ENCODE assay signal across 8 mouse cellular contexts in the genomic region with DNA sequence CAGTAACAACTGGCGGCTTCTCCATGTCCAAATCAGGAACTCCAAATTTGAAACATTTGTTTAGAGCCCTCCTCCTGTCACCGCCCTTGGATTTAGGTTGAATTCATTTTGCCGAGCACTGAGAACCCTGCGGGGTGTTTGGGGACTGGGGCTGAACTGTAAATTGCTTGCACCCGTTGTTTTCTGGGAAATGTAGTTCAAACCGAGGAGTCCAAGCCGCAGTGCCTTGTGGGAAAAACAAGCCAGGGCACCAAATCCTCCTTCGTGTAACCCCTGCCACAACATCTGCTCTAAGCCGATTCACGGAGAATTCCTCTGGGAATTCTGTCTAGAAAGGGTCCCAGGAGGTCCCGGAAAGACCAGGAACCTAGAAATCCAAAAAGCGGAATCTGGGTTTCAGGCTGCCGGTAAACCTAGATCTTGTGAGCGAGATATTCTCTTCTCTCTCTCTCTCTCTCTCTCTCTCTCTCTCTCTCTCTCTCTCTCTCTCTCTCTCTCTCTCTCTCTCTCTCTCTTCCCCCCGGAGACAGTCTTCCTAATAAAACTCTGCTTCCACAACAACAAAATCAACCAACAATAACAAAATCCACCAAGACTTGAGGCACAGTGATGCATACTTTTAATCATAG. TPM values are rescaled to one million over a fixed set of nuclear protein-coding genes. Genes with fewer than 3 reads are reported as not detected.
DNase-seq lines count a peak whose midpoint lies in the region; ATAC-seq and TF ChIP-seq lines count a peak whose summit lies in the region.

No protein-coding gene starts in this region.

- peaks cover 6% of the 10 kb centered on the region; the same call in 1 of the 2 replicates for H3K36me3 ChIP-seq in hindbrain, postnatal 0 days (ENCODE audit: insufficient read depth, low read length)

- WGBS in hindbrain, postnatal 0 days, result under 1% methylated on average over 15 of the region's 15 CpGs

- H3K27ac ChIP-seq in gastrocnemius, adult 2 months, result peak overlapping the region; percentile 93
- H3K27ac ChIP-seq in hindbrain, postnatal 0 days, result peak overlapping the region; percentile 67
- H3K27ac ChIP-seq in left cerebral cortex, adult 2 months, result peak overlapping the region; percentile 94

- H3K27me3 ChIP-seq in hindbrain, postnatal 0 days (ENCODE audit: insufficient read depth, low read length), result no peaks in the 10 kb centered on the region

- intact Hi-C loops in gastrocnemius, adult 2 months (cut with DNase I), result loop anchor here (5.0 kb wide), 1 partner anchor 90 kb away; the partner anchor contains the start of gene Zfp420
- intact Hi-C loops in left cerebral cortex, adult 2 months (cut with DNase I), result loop anchor here (5.0 kb wide), 2 partner anchors 85 to 140 kb away; partner anchors contain the start of genes Zfp27, Zfp383 and Zfp940

- no peaks in the 10 kb centered on the region for H3K4me1 ChIP-seq in hindbrain, postnatal 0 days (ENCODE audit: insufficient read depth, low read length)

- TF ChIP-seq CTCF in gastrocnemius, adult 2 months (IDR thresholded peaks at IDR 0.05), result no peak
- TF ChIP-seq CTCF in hindbrain, postnatal 0 days (IDR thresholded peaks at IDR 0.05; ENCODE audit: low read depth), result no peak
- TF ChIP-seq CTCF in left cerebral cortex, adult 2 months (IDR thresholded peaks at IDR 0.05), result no peak; the same call in 1 of the 2 replicates

- H3K9ac ChIP-seq in hindbrain, postnatal 0 days (replicated peaks; ENCODE audit: low read length), result peak overlapping the region; percentile 47

- peak overlapping the region; percentile 80 for H3K4me3 ChIP-seq in gastrocnemius, adult 2 months
- peak overlapping the region; percentile 77 for H3K4me3 ChIP-seq in hindbrain, postnatal 0 days (ENCODE audit: low read length)
- peak overlapping the region; percentile 90 for H3K4me3 ChIP-seq in left cerebral cortex, adult 2 months

- H3K4me2 ChIP-seq in hindbrain, postnatal 0 days (ENCODE audit: low read depth, low read length), result peak overlapping the region; percentile 78

- H3K9me3 ChIP-seq in hindbrain, postnatal 0 days (ENCODE audit: low read length), result no peaks in the 10 kb centered on the region

- DNase-seq in gastrocnemius, adult 2 months, result peak; percentile 84
- DNase-seq in hindbrain, postnatal 0 days (ENCODE audit: low spot score), result peak; percentile 92
- DNase-seq in left cerebral cortex, adult 2 months (ENCODE audit: extremely low spot score in 1 of 2, low spot score in 2 of 2), result peak; percentile 82 to 85
- DNase-seq in right cerebral cortex, postnatal 10 days (ENCODE audit: low spot score in 2 of 2), result peak; percentile 90 to 92
- peak; percentile 71 to 74 for DNase-seq in urinary bladder, postnatal 4 days (ENCODE audit: low spot score in 2 of 2)

- peak; percentile 41 for ATAC-seq in activated CD4-positive, CD25-positive, alpha-beta regulatory T cell, adult 4 months
- peak; percentile 71 for ATAC-seq in common myeloid progenitor, adult 5-6 weeks (replicated peaks; ENCODE audit: low read depth, poor library complexity, severe bottlenecking)
- ATAC-seq in hindbrain, postnatal 0 days, result peak; percentile 72
- peak; percentile 68 for ATAC-seq in megakaryocyte, adult 5-6 weeks (ENCODE audit: poor library complexity, severe bottlenecking)

RNA-seq across cellular contexts. Expression of gene Zfp84, which starts 1.2 kb away (rescaled TPM):
- 10 to 100 TPM; 10.1 to 16.9 TPM for polyA plus RNA-seq in activated CD4-positive, CD25-positive, alpha-beta regulatory T cell, adult 4 months (2017; shearing (Covaris generic))
- 22.0 and 26.1 TPM in 2 replicates for total RNA-seq in common myeloid progenitor, adult 5-6 weeks (2017)
- 1 to 10 TPM; 6.2 to 8.8 TPM for total RNA-seq in gastrocnemius, adult 2 months (2021)
- 10.7 and 11.4 TPM in 2 replicates for total RNA-seq in hindbrain, postnatal 0 days (2014; rRNA removed)
- 5.8 and 6.5 TPM in 2 replicates for polyA plus RNA-seq in hindbrain, postnatal 0 days (2015; fragmentation: Nextera tagmentation; extraction: Ambion mirVana)
- total RNA-seq in left cerebral cortex, adult 2 months (2021), result 10 to 100 TPM; 16.5 to 17.0 TPM
- total RNA-seq in megakaryocyte, adult 5-6 weeks (2015), result 9.6 and 14.7 TPM in 2 replicates
- 12.3 and 15.7 TPM in 2 replicates for total RNA-seq in megakaryocyte, adult 5-6 weeks (2017)

RNA-seq across cellular contexts. Expression of gene Zfp30, which starts 16.6 kb away (rescaled TPM):
- under 1 TPM; 0.15 to 0.45 TPM for polyA plus RNA-seq in activated CD4-positive, CD25-positive, alpha-beta regulatory T cell, adult 4 months (2017; shearing (Covaris generic))
- total RNA-seq in common myeloid progenitor, adult 5-6 weeks (2017), result 2.4 TPM in 1 of 2 replicates, not detected in the other
- 1 to 10 TPM; 1.8 to 2.6 TPM for total RNA-seq in gastrocnemius, adult 2 months (2021)
- total RNA-seq in hindbrain, postnatal 0 days (2014; rRNA removed), result 10.1 and 11.3 TPM in 2 replicates
- polyA plus RNA-seq in hindbrain, postnatal 0 days (2015; fragmentation: Nextera tagmentation; extraction: Ambion mirVana), result 10.8 and 10.9 TPM in 2 replicates
- total RNA-seq in left cerebral cortex, adult 2 months (2021), result 10 to 100 TPM; 11.7 to 12.3 TPM
- 0.25 TPM in 1 of 2 replicates, not detected in the other for total RNA-seq in megakaryocyte, adult 5-6 weeks (2015)
- not detected in 2 replicates for total RNA-seq in megakaryocyte, adult 5-6 weeks (2017)

RNA-seq across cellular contexts. Expression of gene Catsperg2, which starts 40.3 kb away (rescaled TPM):
- not detected for polyA plus RNA-seq in activated CD4-positive, CD25-positive, alpha-beta regulatory T cell, adult 4 months (2017; shearing (Covaris generic))
- total RNA-seq in common myeloid progenitor, adult 5-6 weeks (2017), result not detected in 2 replicates
- total RNA-seq in gastrocnemius, adult 2 months (2021), result not detected
- total RNA-seq in hindbrain, postnatal 0 days (2014; rRNA removed), result 0.11 and 0.37 TPM in 2 replicates
- 0.28 and 0.41 TPM in 2 replicates for polyA plus RNA-seq in hindbrain, postnatal 0 days (2015; fragmentation: Nextera tagmentation; extraction: Ambion mirVana)
- under 1 TPM in 1 of 2 experiments, not detected in 1; 0.23 TPM for total RNA-seq in left cerebral cortex, adult 2 months (2021)
- total RNA-seq in megakaryocyte, adult 5-6 weeks (2015), result not detected in 2 replicates
- not detected in 2 replicates for total RNA-seq in megakaryocyte, adult 5-6 weeks (2017)

RNA-seq across cellular contexts. Expression of gene Zfp790, which starts 48.7 kb away (rescaled TPM):
- polyA plus RNA-seq in activated CD4-positive, CD25-positive, alpha-beta regulatory T cell, adult 4 months (2017; shearing (Covaris generic)), result 10 to 100 TPM; 12.7 to 17.4 TPM
- total RNA-seq in common myeloid progenitor, adult 5-6 weeks (2017), result 7.8 and 13.8 TPM in 2 replicates
- total RNA-seq in gastrocnemius, adult 2 months (2021), result 10 to 100 TPM in 1 of 2 experiments, 1 to 10 TPM in 1; 10.0 to 10.6 TPM
- total RNA-seq in hindbrain, postnatal 0 days (2014; rRNA removed), result 6.2 and 6.4 TPM in 2 replicates
- polyA plus RNA-seq in hindbrain, postnatal 0 days (2015; fragmentation: Nextera tagmentation; extraction: Ambion mirVana), result 8.8 and 10.2 TPM in 2 replicates
- total RNA-seq in left cerebral cortex, adult 2 months (2021), result 10 to 100 TPM; 21.8 to 23.1 TPM
- total RNA-seq in megakaryocyte, adult 5-6 weeks (2015), result 4.8 and 5.6 TPM in 2 replicates
- 9.0 and 9.1 TPM in 2 replicates for total RNA-seq in megakaryocyte, adult 5-6 weeks (2017)

Comparison
In these comparisons a context has a peak if more than half of its experiments do, and no peak if none do; other contexts are left out.
1. Peak in every context shown above with its lines: DNase-seq, ATAC-seq, H3K4me3 ChIP-seq and H3K27ac ChIP-seq.